ENCODE assay signal across 1 mouse cellular context in genomic region chr10:128210131-128210530, GRCm38 (mm10).
TF ChIP-seq lines count a peak whose summit lies in the region.

No protein-coding gene starts in this region.

TF ChIP-seq in myocyte, 11 proteins besides CTCF, POLR2A, EP300 and RAD21 (continued from another document):
- TF ChIP-seq CEBPB (IDR thresholded peaks at IDR 0.05; ENCODE audit: insufficient read depth, poor library complexity, severe bottlenecking) = no peak
- TF ChIP-seq MYOD1 (IDR thresholded peaks at IDR 0.05; ENCODE audit: control insufficient read depth in 1 of 3, insufficient read length in 2 of 3, low read depth in 2 of 3) = no peak
- TF ChIP-seq USF1 (IDR thresholded peaks at IDR 0.05; ENCODE audit: low read depth) = no peak
- no peak for TF ChIP-seq MAX (IDR thresholded peaks at IDR 0.05; ENCODE audit: low read depth)
TF ChIP-seq in myocyte: peak in this region for 0.
